Mouse (Mus musculus) frontal cortex, postnatal 14 days (tissue): ENCODE data around the gene 4933409G03Rik.
"Not testable (repeated sequence)": the region's sequence is repeated elsewhere in the genome, so short reads cannot be mapped to it uniquely, and the experiment has no call there.

Source experiments
- DNase-seq, 2 experiments: peaks; one replicate each; pipeline ENCODE4 v3.0.0; 2022; ENCODE audit warnings: low spot score in 2 of 2

4933409G03Rik gene

GRCm38 (mm10) chr2:68582113-68582512 is at the start of gene 4933409G03Rik:
Gene 4933409G03Rik (plus strand): TSS chr2:68582413.
- DNase-seq, result no peak

DNA sequence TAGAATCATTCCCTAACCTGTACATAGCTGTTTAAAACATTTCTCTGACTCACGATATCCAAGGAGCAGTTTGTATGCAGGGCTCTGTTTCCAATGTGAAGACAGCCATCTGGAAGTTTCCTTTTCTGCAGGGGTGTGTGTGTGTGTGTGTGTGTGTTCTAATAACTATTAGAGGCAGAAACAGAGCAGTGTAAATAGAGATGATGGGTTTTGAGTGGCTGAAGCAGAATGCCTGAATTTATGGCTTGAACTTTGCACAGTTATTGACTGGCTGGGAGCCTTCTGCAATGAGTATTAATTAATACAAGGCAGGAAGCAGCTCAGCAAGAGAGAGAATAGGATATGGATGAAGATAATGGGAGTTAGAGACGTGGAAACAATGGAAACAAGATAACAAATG is 38.0 kb upstream of the 4933409G03Rik start:
- no peak for DNase-seq

DNA sequence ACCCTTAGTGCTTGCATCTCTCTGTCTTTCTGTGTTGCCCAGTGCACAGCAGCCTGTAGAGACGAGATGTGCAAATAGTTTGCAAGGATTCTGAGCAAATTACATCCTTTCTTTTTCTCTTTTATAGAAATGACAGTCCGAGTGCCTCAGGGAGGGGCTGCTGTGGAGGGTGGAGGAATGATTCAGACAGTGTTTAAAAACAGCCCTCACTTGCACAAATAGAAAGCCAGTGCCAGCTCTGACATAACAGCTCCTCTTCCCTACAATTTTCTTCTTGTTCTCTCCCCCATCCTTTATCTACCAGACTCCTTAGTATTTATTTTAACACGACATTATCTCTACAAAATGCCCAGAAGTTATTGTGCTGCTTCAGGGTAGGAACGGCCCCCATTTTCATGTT is 21.4 kb upstream of the 4933409G03Rik start:
- peak in 1 of 2 experiments; percentile 16 for DNase-seq

DNA sequence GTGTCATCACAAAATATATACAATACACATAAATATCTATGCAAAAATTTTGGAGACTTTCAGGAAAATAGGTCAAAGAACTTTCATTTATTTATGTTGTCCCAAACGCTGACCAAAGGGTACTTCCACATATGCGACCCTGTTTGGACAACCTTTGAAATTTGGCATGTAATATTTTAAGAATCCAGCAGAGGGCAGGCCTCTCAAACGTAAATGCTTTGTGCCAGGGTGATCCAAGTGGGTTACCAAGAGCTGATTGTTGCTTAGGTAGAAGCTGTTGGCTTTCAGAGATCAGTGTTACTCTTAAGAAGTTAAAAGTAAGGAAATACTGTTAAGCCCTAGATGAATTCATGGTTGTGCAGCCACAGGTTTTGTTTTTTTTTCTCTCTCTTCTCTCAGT is 18.9 kb upstream of the 4933409G03Rik start:
- no peak for DNase-seq

DNA sequence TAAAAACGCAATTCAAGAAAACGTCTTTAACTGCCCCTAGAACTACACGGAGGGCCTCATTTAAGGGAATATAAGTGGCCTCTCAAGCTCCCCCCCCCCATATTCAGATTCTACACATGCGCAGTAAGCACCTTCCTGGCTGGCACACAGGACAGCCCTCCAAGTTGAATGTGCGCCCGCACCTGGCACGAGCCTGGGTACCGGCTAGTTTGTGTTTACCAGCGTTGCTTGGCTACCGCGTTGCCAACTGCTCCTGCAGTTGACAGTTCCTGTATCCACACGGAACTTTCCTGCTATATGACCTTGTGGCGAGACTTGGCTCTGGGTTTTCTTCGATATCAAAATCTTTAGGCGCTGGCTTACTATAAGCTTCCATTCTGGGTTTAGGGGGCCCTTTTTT is 13.9 kb upstream of the 4933409G03Rik start:
- no peak for DNase-seq

GRCm38 (mm10) chr2:68572340-68572739 is 9.9 kb upstream of the 4933409G03Rik start:
- DNase-seq, result no peak

DNA sequence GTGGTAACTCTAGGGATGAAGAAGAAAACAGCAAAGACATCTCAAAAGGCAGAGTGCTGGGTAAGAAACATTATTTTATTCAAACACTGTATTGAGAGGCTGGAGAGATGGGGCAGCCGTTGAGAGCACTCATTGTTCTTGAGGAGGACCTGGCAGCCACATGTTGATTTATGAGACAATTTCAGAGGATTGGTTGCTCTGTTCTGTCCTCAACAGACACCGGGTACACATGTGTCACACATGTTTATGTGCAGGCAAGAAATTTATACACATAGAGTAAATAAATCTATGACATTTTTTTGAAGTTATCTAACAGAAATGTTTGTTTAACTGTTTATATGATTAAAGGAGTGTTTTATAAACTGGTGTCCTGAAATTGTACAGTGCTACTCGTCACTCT is 10.6 kb downstream of the 4933409G03Rik start:
- DNase-seq, result no peak

GRCm38 (mm10) chr2:68656186-68656585 is 74.0 kb downstream of the 4933409G03Rik start, which contains the start of gene 4932414N04Rik:
Gene 4932414N04Rik (plus strand): TSS chr2:68656486.
- not testable (repeated sequence) for DNase-seq
